Mouse (Mus musculus) urinary bladder, postnatal 36 days (tissue): ENCODE data around the gene Rap1gap.

ENCODE experiments used
- DNase-seq, 2 experiments: peaks; one replicate each; pipeline ENCODE4 v3.0.0; 2022; ENCODE audit warnings: low spot score in 2 of 2, mixed read lengths in 1 of 2

Rap1gap gene

GRCm38 (mm10) chr4:137664433-137664979, at the start of gene Rap1gap:
Gene Rap1gap (plus strand): TSS chr4:137664726.
- DNase-seq, result peak; percentile 39 to 48

GRCm38 (mm10) chr4:137622847-137623246, 41.7 kb upstream of the Rap1gap start:
- no peak for DNase-seq

GRCm38 (mm10) chr4:137627476-137628235, 36.9 kb upstream of the Rap1gap start:
- DNase-seq, result no peak

- DNase-seq, result no peak
These were observed 36.1 kb upstream of the Rap1gap start for GRCm38 (mm10) chr4:137628400-137628799.

GRCm38 (mm10) chr4:137629354-137629753, 35.2 kb upstream of the Rap1gap start:
- peak in 1 of 2 experiments; percentile 61 for DNase-seq

GRCm38 (mm10) chr4:137630153-137630552, 34.4 kb upstream of the Rap1gap start:
- DNase-seq, result no peak

GRCm38 (mm10) chr4:137631596-137631995, 32.9 kb upstream of the Rap1gap start:
- DNase-seq, result no peak

GRCm38 (mm10) chr4:137633394-137633793, 31.1 kb upstream of the Rap1gap start:
- no peak for DNase-seq

GRCm38 (mm10) chr4:137636597-137636996, 27.9 kb upstream of the Rap1gap start:
- no peak for DNase-seq

GRCm38 (mm10) chr4:137641556-137641955, 23.0 kb upstream of the Rap1gap start:
- DNase-seq, result peak in 1 of 2 experiments; percentile 56

GRCm38 (mm10) chr4:137642101-137642500, 22.4 kb upstream of the Rap1gap start:
- no peak for DNase-seq

GRCm38 (mm10) chr4:137643459-137643858, 21.1 kb upstream of the Rap1gap start:
- DNase-seq, result no peak

- DNase-seq, result no peak
These were observed 18.3 kb upstream of the Rap1gap start for GRCm38 (mm10) chr4:137646262-137646661.

- no peak for DNase-seq
These were observed 16.9 kb upstream of the Rap1gap start for GRCm38 (mm10) chr4:137647648-137648047.

- no peak for DNase-seq
These were observed 16.3 kb upstream of the Rap1gap start for GRCm38 (mm10) chr4:137648230-137648629.

- no peak for DNase-seq
These were observed 13.6 kb upstream of the Rap1gap start for GRCm38 (mm10) chr4:137650912-137651311.

GRCm38 (mm10) chr4:137652835-137653346, 11.6 kb upstream of the Rap1gap start:
- DNase-seq, result peak; percentile 36 to 49

GRCm38 (mm10) chr4:137655241-137656031, 9.1 kb upstream of the Rap1gap start:
- DNase-seq, result no peak

GRCm38 (mm10) chr4:137657674-137658073, 6.9 kb upstream of the Rap1gap start:
- DNase-seq, result no peak

- DNase-seq, result no peak
These were observed 5.0 kb upstream of the Rap1gap start for GRCm38 (mm10) chr4:137659541-137659940.

GRCm38 (mm10) chr4:137660364-137661077, 4.0 kb upstream of the Rap1gap start:
- DNase-seq, result peak; percentile 28 to 57

GRCm38 (mm10) chr4:137661078-137661450, 3.5 kb upstream of the Rap1gap start:
- DNase-seq, result no peak
